Mouse (Mus musculus) urinary bladder, postnatal 25 days (tissue): ENCODE measurements around the gene Slc8a1.

Source experiments
- DNase-seq: peaks from one replicate; pipeline ENCODE4 v3.0.0; 2022; ENCODE audit warnings: low spot score

The Slc8a1 gene

GRCm38 (mm10) chr17:81504040-81504439 is 234.1 kb downstream of the Slc8a1 start:
- no peak for DNase-seq

GRCm38 (mm10) chr17:81502732-81503131 is 235.4 kb downstream of the Slc8a1 start:
- no peak for DNase-seq

GRCm38 (mm10) chr17:81500686-81501407 is 237.3 kb downstream of the Slc8a1 start:
- no peak for DNase-seq

GRCm38 (mm10) chr17:81497919-81498318 is 240.3 kb downstream of the Slc8a1 start:
- DNase-seq, result peak; percentile 38

- no peak for DNase-seq
Measured at GRCm38 (mm10) chr17:81496616-81497015, 241.6 kb downstream of the Slc8a1 start.

GRCm38 (mm10) chr17:81492216-81492865 is 245.8 kb downstream of the Slc8a1 start:
- DNase-seq, result no peak

GRCm38 (mm10) chr17:81486388-81486787 is 251.8 kb downstream of the Slc8a1 start:
- no peak for DNase-seq

- no peak for DNase-seq
Measured at GRCm38 (mm10) chr17:81481843-81482490, 256.2 kb downstream of the Slc8a1 start.

GRCm38 (mm10) chr17:81480351-81481161 is 257.6 kb downstream of the Slc8a1 start:
- peak; percentile 35 for DNase-seq

- DNase-seq, result no peak
Measured at GRCm38 (mm10) chr17:81479807-81480206, 258.4 kb downstream of the Slc8a1 start.

GRCm38 (mm10) chr17:81477420-81477819 is 260.8 kb downstream of the Slc8a1 start:
- DNase-seq, result no peak

GRCm38 (mm10) chr17:81473363-81473762 is 264.8 kb downstream of the Slc8a1 start:
- DNase-seq, result no peak

GRCm38 (mm10) chr17:81468941-81469340 is 269.2 kb downstream of the Slc8a1 start:
- DNase-seq, result no peak

GRCm38 (mm10) chr17:81459379-81459778 is 278.8 kb downstream of the Slc8a1 start:
- DNase-seq, result no peak

- DNase-seq, result no peak
Measured at GRCm38 (mm10) chr17:81455977-81456376, 282.2 kb downstream of the Slc8a1 start.

- DNase-seq, result no peak
Measured at GRCm38 (mm10) chr17:81455269-81455668, 282.9 kb downstream of the Slc8a1 start.

GRCm38 (mm10) chr17:81441463-81441862 is 296.7 kb downstream of the Slc8a1 start, which contains the start of gene Gm11096:
TSS of gene Gm11096 (plus strand) at chr17:81441763.
- DNase-seq, result no peak

- no peak for DNase-seq
Measured at GRCm38 (mm10) chr17:81433148-81433547, 305.0 kb downstream of the Slc8a1 start.

GRCm38 (mm10) chr17:81432733-81433132 is 305.4 kb downstream of the Slc8a1 start:
- no peak for DNase-seq

- DNase-seq, result no peak
Measured at GRCm38 (mm10) chr17:81427245-81427644, 310.9 kb downstream of the Slc8a1 start.

GRCm38 (mm10) chr17:81424256-81424912 is 313.8 kb downstream of the Slc8a1 start:
- DNase-seq, result no peak
